ENCODE assay signal across 16 mouse cellular contexts in the genomic region with DNA sequence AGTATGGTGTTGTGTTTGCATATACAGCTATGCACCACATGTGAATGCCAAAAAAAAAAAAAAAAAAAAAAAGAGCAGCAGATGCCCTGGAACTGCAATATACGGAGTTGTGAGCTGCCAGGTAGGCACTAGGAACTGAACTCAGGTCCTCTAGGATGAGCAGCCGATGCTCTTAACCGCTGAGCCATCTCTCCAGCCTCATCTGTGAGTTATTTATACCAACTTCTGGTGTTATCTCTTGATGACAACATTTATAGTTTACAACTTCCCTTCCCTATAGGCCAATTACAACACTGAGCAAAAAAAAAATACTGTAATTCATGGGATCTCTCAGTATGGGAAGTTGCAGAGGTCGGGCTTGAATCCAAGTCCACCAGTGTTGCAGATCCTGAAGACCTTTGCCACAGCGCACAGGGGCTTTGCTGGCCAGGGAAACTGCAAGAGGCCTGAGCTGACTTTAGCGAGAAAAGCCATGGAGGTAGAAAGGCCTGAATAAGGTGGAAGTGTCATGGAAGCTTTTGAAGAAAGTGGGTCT.
DNase-seq lines count a peak whose midpoint lies in the region; TF ChIP-seq lines count a peak whose summit lies in the region.
"Had no signal": no experiment of that assay in that cellular context is flagged by ENCODE, and none has a peak within 500 bp of the region (broad histone marks: within the 10 kb centered on the region; RNA-seq: fewer than 3 reads in every experiment).

No protein-coding gene starts in this region.

- H3K4me3 ChIP-seq in heart, embryonic 10.5 days = no peak overlapping the region
- H3K4me3 ChIP-seq in layer of hippocampus, adult 2 months = no peak overlapping the region
- H3K4me3 ChIP-seq: heart, embryonic 13.5 days; neural tube, embryonic 13.5 days had no signal

- 82% methylated on average over 6 of the region's 6 CpGs for WGBS in heart, embryonic 10.5 days

- no peaks in the 10 kb centered on the region for H3K27me3 ChIP-seq in heart, embryonic 10.5 days (ENCODE audit: insufficient read depth, poor library complexity, severe bottlenecking)
- H3K27me3 ChIP-seq: heart, embryonic 13.5 days; neural tube, embryonic 13.5 days had no signal

- no peaks in the 10 kb centered on the region for H3K9me3 ChIP-seq in heart, embryonic 10.5 days
- H3K9me3 ChIP-seq: heart, embryonic 13.5 days; neural tube, embryonic 13.5 days had no signal

- peaks cover 64% of the 10 kb centered on the region for H3K4me1 ChIP-seq in heart, embryonic 10.5 days

- TF ChIP-seq CTCF in layer of hippocampus, adult 2 months (conservative IDR thresholded peaks at IDR 0.05) = no peak

- no peaks in the 10 kb centered on the region for H3K36me3 ChIP-seq in heart, embryonic 10.5 days
- H3K36me3 ChIP-seq: heart, embryonic 13.5 days; neural tube, embryonic 13.5 days had no signal

- intact Hi-C loops in heart, postnatal 36 days (cut with DNase I) = no loop called here

- 0 out of 2 replicates have a peak overlapping the region, but pooled peaks have one; percentile 67 for H3K27ac ChIP-seq in heart, embryonic 10.5 days
- peak overlapping the region; percentile 79; the same call in 1 of the 2 replicates for H3K27ac ChIP-seq in layer of hippocampus, adult 2 months
- H3K27ac ChIP-seq: heart, embryonic 13.5 days; neural tube, embryonic 13.5 days had no signal

- no peak for DNase-seq in heart, embryonic 10.5 days (ENCODE audit: low spot score)
- no peak for DNase-seq in heart, postnatal 36 days
- no peak for DNase-seq in layer of hippocampus, adult 2 months (ENCODE audit: low spot score in 2 of 2)
- DNase-seq in layer of hippocampus, postnatal 25 days (ENCODE audit: extremely low spot score in 1 of 2, low spot score in 1 of 2) = no peak
- peak; percentile 14 for DNase-seq in 3T3-L1 (ENCODE audit: low read depth, low spot score)
- peak; percentile 65 for DNase-seq in adipocyte (ENCODE audit: low spot score)
- no peak for DNase-seq in urinary bladder, postnatal 36 days (ENCODE audit: low spot score in 2 of 2)
- no peak for DNase-seq in heart, adult 18-20 months
- DNase-seq: cerebellum, adult 9-11 months; heart, postnatal 4 days; kidney, postnatal 25 days; liver; lung, adult 2 months; spleen, adult 18-20 months had no signal

Comparison
In these comparisons a context has a peak if more than half of its experiments do, and no peak if none do; other contexts are left out.
1. DNase-seq: peak in 3T3-L1 (single experiment) and adipocyte (single experiment); none in heart, embryonic 10.5 days (single experiment), heart, postnatal 36 days (0 of 2), layer of hippocampus, adult 2 months (0 of 2), layer of hippocampus, postnatal 25 days (0 of 2), urinary bladder, postnatal 36 days (0 of 2) and heart, adult 18-20 months (0 of 2).